Mouse (Mus musculus) right cerebral cortex, postnatal 4 days (tissue): Measurements from ENCODE around the gene Hscb.
"Not testable (repeated sequence)": the region's sequence is repeated elsewhere in the genome, so short reads cannot be mapped to it uniquely, and the experiment has no call there.

Experiments used
- DNase-seq: peaks from one replicate; pipeline ENCODE4 v3.0.0-alpha.2; 2022

Gene Hscb

DNA sequence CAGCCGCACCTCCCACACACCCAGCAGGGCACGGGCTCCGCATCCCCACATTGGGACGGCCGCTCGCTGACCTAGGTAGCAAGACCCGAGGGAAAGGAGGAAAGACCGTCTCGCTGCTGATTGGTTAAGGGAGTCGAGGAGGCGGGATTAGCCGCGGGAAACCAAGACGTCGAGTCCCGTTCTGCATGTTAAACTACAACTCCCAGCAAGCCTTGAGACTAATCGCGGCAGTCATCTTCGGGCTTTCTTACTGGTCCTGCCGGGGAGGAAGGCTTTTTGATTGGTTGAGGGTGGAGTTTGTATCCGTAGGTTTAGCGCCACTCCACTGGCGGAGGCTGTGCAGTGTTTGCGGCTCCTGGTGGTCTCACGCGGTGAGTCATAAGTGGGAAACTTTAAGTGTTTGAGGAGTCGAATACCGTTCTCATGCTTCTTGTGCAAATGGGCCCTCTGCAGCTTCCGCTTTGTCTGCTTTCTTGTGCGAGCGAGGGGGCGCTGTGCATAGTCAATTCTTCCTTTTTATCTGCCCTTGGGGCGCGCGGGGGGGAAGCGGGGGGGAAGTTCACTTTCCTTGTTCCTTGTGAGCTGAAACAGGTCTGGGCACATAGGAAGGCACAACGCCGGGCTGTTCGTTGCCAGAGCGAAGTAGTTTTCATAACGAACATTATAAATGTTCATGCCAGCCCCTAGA, at the start of gene Hscb, which contains the start of gene Chek2:
TSS of gene Hscb (minus strand) at position 100 of the 688 bp plus-strand sequence.
TSS of gene Chek2 (plus strand) at position 302 of the 688 bp plus-strand sequence.
- DNase-seq: peak; percentile 92

DNA sequence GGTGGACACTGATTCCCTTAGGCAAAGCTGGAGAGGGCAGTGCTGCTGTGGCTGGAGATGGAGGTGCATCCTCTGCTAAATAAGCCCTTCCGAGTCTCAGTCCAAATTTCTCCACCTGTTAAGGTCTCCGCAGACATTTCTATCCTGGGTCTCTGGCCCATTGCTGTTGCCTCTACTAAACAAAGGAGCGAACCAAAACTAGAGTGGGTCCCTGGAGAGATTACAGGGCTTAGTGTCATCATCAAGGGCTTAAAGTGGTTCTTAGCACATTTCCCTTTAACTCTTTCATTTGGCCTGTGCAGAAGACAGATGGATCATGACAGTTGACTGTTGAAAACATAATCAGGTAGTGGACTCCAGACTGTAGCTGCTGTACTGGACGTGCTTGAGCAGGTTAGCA, 49.0 kb upstream of the Hscb start:
- no peak for DNase-seq

DNA sequence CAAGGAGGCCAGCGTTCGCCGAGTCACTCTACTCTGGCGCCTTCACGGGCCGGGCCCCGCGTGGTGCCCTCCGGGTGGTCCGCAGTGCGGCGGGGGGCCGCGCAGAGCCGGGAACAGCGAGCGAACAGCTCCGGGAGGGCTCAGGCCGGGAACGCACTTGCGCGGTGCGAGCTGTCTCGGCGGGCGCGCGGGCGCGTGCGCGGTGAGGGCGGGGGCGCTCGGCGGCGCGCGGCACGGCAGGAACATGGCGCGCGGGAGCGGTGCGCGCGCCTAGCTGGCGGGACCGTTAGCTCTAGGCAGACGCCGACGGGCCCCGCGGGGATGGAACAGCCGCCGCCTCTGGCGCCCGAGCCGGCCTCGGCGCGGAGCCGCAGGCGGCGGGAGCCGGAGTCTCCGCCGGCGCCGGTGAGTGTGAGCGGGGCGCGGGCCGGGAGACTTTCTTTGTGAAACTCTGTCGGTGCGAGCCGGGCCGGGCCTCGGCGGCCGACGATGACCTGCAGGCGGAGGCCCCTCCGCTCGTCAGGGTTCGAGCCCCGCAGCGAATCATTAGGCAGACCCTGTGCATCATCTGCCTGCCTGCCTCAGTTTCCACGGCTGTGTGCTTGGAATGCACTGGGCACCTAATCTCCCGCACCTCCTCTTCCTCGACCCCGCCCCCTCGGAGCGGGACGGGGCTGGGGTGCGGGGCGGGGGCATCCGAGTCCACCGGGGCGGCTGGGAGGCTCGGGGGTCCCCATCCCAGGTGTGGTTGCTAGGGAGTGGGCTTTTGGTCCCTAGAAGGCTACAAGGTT, 40.2 kb upstream of the Hscb start, which contains the start of gene Ttc28:
TSS of gene Ttc28 (plus strand) at position 220 of the 791 bp plus-strand sequence.
- peak; percentile 96 for DNase-seq

DNA sequence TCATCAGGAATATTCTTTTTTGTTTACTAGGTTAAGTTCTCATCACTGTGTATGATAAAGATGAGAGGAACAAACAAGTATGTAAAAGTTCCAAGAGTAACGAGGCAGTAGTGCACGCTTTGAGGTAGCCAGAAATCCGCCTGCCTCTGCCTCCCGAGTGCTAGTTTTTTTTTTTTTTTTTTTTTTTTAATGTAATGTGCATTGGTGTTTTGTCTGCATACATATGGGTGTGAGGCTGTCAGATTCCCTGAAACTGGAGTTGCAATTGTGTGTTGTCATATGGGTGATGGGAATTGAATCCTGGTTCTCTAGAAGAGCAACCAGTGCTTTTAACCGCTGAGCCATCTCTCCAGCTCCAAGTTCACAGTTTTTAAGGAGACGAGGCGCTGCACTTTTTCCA, 39.5 kb upstream of the Hscb start:
- no peak for DNase-seq

DNA sequence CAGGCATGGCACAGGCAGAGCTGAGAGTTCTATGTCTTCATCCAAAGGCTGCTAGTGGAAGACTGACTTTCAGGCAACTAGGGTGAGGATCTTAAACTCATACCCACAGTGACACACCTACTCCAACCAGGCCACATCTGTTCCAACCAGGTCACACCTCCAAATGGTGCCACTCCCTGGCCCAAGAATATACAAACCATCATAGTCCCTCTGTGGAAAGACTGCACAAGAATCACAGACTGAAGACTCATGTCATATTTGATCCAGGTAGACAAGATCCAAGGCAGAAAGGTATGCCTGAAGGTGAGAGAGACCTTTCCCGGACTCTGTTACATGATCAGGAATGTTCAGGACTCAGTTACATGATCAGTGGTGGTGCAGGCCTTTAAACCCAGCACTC, 38.9 kb upstream of the Hscb start:
- not testable (repeated sequence) for DNase-seq

DNA sequence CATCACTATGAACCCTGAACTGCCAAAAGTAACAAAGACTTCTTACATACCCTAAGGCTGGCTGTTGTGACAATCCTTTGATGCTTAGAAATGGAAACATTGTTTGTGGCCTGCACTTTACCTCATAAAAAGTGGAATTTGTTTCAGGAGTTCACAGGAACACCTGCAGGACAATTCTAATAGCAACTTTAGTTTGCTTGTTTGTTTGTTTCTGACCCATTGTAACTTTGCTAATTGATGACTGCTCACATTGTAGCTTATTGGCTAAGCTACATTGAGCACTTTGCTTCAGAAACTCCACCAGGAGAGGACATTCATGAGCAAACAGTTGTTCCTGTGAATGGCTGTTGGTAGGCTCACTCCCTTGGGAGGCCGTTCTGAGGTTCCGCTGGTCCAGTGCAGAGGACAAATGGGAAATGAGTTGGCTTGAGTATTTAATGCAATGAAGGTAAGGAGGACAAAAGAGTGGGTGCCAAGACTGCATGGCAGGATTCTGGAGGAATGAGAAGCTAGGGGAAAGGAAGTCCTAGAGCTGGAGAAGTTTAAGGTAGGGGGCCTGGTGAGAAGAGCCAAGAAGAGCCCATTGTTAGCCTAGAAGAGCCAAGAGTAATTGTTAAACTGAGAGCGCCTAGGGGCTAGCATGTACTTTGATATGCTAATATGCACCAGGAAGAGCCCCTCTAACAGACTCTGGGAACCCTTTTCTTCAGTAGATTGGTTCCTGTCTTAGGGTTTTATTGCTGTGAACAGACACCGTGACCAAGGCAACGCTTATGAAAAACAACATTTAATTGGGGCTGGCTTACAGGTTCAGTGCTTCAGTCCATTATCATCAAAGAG, 38.3 kb upstream of the Hscb start:
- no peak for DNase-seq

DNA sequence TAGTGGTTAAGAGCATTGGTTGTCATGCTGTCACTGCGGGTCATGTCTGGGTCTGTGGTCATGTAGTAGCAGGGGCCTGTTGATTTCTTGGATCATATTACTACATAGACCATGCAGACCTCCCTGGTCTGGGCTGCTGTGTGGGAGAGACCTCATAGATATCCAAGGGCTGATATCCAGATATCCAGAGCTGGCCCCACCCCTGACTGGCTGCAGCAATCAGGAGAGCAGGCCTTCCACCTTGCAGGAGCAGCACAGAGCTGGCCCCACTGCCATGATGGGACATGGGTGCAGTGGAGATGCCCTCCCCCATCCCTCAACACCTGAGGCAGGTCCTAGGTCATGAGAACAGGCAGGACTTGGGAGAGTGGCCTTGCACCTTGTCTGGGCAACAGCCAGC, 35.7 kb upstream of the Hscb start:
- DNase-seq: no peak

DNA sequence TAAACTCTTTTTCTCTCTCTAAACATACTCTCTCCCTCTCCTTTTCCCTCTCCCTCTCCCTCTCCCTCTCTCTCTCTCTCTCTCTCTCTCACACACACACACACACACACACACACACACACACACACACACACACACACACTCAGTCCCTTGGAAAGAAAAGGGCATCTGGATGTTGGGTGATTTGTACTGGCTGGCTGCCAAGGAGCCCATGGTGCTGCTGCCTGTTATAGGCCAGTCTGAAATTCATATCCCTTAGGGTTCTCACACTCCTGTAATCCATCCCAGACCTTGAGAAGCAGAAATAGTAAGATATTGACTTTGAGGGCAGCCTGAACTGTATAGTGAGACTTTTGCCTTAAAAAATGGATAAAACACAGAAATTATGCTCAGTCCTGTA, 35.1 kb upstream of the Hscb start:
- DNase-seq: peak; percentile 44

DNA sequence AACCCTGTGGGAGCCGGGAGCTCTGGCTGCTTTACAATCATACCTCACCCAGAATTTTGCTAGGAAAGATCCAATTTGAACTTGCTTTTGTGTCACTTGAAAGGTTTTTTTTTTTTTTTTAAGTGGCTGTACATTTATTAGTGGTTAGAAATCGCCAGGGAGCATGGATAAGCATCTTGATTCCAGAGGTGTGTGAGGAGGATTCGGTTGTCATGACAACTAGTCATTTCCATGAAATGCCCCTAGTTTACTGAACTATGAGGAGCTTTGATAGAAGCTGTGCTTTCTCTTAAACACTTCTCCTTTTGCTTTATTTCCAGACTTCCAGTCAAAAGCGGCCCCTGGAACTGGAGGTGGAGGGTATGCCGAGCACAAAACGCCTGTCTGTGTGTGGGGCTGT, 33.6 kb upstream of the Hscb start:
- no peak for DNase-seq

DNA sequence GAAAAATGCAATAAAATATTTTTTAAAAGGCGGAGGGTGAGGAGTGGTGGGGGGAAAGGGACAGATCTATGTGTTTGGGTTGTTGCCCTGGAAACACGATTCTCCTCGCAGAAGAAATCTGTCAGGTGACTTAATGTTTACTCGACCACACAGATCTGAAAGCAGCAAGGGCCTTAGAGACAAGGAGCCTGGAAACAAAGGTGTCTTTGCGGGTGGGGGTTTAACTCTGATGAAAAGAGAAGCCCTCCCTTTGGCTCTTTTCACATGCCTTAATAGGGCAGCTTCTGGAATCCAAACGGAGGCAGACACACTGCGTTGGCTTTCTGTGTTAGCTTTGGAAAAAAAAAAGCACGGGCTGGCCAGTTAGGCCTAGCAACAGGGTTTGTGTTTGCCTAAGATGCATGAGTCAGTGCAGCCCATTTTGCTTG, 29.7 kb upstream of the Hscb start:
- DNase-seq: no peak

DNA sequence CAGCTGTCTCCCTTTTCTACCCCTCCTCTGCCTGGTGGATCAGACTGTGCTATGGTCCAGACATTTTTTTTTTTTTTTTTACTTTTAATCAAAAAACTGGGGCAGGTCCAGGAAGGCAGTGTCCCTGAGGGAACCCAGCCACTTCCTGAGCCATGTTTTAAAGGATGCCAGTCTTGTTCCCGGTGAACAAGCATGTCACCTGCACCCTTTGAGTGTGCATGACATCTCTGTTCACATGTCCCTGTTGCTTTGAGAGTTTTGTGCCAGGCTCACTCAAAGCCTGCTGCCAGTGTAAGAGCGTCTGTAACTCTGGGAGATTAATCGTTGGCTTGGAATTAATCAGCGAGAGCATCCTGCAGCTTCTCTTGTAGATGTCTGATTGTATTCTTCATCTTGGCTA, 28.9 kb upstream of the Hscb start:
- DNase-seq: no peak

DNA sequence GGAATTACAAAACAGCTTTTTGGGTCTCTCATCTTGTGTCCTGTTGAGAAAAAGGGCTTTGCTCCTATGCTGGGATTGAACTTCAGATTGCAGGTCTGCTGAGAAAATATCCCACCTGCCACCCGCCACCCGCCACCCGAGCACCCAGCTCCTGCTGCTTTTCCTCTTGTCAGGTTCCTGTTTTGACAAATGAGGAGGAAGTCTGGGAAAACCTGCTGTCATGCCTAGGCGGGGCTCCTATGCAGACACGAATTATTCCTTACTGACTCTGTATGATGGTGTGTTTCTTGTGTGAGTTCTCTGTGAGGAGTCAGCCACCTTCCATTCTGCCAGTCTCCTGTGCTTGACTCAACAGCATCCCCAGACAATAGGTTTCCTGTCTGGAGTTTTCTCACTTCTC, 20.9 kb upstream of the Hscb start:
- no peak for DNase-seq

DNA sequence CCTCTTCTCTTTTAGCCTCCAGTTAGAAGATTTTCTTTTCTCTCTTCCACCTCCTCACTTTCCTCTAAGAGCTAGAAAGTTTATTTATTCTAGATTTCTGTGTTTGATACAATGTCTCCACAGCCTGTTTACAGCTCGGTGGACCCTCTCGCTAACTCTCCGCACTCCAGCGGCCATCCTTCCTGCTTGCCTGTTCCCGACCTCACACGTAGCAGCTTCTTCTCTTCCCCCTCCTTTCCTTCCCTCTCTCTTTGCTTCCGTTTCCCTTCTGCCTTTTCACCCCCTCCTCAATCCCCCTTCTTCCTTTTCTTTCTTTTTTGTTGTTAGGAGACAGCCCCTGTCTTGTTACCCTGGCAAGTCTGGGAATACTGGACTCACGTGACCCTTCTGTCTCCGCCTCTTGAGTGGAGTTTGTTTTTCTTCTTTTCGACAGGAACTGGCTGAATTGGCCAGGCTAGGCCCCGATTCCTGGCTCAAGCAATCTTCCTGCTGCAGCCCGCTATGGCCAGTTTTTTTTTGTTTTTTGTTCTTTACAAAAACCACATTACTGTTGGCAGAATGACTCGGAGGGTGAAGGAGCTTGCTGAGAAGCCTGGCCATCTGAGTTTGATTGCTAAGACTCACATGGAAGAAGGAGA, 19.6 kb upstream of the Hscb start:
- no peak for DNase-seq

DNA sequence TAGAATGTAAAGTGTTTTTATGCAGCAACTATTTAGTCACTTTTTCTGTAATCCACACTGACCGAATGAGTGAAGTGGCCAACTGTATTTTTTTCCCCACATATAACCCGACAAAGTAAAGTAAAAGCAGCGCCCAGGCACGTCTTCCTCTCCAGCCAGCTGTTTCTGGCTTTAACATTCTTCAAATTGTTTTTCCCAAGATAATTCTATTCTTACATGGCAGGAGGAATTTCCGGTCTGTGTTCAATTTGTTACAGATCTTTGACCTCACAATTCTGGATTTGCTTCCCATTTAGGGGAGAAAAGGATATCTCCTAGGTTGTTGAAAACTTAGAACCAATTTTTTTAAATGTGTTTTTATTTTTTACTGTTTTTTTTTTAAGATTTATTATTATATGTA, 17.5 kb upstream of the Hscb start:
- DNase-seq: no peak

DNA sequence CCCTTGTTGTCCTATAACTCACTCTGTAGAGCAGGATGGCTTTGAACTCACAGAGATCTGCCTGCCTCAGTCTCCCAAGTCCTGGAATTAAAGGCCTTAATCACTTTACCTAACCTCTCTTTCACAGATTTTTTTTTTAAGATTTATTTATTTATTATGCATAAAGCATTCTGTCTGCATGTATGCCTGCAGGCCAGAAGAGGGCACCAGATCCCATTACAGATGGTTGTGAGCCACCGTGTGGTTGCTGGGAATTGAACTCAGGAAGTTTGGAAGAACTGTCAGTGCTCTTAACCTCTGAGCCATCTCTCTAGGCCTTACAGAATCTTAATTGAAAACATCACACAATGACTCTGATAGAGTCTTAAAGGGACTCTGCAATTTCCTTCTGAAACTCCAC, 13.4 kb upstream of the Hscb start:
- DNase-seq: no peak

DNA sequence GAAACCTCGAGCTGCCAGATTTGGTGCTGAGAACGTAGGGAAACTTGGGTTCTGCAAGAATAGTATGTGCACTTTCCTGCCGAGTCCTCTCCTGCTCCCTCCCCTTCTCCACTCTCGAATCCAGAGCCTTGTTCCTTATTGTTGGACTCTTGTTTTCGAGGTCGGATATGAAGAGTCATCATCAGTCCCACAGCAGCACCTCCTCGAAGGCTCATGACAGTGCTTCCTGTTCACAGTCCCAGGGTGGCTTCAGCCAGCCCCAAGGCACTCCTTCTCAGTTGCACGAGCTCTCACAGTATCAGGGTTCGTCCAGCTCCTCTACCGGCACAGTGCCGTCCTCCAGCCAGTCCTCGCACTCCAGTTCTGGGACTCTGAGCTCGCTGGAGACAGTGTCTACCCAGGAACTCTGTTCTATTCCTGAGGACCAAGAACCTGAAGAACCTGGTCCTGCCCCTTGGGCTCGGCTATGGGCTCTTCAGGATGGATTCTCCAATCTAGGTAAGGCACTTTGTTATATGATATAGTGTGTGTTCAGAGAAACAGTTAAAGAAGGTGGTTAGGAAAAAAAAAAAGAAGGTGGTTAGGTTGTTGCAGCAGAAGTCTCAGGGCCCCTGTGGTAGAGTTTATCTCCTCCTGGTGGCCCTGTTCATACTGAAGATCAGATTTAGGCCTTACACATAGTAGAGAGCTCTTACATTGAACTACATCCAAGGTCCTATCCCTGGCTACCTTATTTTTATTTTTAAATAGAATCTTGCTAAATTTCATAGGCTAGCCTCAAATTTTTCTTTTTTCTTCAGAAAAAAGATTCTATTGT, 1.7 kb upstream of the Hscb start:
- no peak for DNase-seq

DNA sequence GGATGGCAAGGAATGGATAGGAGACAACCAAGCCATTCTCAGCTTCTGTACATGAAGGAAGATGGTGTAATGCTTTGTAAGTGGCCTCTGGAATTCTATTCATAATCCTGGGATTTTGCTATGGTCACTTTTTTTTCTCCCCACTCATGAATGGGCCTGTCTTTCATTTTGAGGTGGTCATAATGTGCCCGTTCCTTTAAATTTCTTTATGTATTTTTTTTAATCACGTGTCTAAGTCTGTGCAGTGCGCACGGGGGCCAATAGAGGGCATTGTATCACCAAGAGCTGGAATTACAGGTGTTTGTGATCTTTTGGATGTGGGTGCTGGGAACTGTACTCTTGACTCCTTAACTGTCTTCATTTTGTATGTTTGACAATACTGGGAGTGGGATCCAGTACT, 888 bp upstream of the Hscb start:
- DNase-seq: peak; percentile 29

DNA sequence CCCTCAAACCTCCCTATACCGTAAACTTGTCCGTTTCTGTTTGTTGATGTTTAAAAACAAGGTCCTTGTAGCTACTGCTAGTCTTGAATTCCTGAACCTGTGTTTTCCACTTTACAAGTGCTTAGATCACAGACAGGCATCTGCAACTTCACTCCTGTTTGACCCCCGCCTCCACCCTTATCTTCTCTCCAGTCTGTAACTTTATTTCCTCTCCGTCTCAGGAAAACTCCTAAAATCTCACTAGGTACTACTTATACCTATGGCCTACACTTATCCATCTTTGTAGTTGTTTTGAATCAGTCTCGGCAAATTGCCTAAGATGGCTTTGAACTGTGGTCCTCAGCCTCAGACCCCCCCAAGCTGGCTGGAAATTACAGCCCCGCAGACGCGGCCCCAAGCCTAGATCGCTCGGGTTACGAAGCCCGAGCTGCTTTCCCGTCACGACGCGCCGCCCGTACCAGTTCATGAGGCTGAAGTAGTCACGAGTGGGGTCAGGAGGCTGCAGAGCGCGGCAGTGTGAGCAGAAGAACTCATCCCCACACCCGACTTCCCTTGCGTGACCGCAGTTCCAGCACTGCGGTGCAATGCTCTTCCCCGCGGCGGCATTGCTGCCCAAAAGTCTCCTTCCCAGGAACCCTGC, 419 bp downstream of the Hscb start:
- DNase-seq: no peak

DNA sequence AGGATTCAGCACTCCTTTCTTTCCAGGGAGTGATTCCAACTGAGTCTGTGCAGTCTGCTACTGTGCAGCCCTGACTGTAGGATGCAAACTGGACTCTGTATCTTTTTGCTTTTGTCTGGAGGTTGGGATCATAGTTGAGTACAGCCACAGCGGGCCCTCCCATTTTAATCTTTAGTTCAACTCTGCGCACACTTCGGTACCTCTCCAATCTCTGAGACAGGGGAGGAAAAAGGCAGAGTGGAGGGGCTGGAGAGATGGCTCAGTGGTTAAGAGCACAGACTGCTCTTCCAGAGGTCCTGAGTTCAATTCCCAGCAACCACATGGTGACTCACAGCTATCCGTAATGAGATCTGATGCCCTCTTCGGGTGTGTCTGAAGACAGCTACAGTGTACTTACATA, 1.6 kb downstream of the Hscb start:
- not testable (repeated sequence) for DNase-seq

DNA sequence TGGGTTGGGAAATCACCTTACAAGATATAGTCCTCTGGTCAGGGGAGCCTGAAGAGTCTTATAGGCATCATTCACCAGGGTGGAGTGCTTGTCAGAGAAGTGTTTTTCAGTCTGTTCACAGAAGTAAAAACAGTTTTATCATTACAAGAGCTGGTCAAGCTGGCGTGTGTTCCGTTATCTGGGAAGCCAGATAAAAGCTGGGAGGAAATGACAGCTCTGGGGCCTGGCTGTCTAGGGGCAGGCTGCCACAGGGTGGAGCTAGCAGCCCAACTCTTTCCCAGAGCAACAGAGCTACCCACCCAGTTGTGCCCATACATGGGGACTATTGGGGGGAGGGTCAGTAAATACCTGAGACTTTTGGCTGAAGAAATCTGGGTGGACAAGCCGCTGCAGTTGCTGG, 3.6 kb downstream of the Hscb start:
- DNase-seq: peak; percentile 59

DNA sequence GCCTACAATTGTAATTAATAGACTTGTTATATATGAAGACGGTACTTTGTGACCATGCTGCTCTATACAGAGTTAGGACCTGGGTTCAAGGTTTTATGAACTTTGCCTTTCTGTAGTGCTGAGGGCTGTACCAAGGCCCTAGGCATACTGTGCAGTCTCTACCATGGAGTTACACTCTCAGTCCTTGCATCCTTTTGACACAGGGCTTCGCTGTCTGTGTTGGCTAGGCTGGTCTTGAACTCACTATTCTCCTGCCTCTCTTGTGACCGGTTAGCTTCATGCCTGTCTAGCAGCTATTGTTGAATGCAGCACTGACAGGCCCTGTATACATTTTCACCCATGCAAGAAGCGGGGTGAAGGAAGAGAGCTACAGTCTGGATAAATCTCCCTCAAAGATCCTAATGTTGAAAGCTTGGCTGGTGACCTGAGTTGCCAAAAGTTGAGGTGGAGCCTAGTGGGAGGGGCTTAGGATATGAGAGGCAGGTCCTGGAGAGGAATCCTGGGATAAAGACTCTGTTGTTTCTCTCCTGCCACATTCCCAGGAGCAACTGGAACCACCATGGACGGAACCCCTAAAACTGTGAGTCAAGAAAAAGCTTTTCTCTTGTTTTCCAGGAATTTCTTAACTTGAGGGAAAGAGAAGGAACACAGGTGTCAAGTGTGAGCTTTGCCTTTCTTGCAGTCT, 8.4 kb downstream of the Hscb start:
- DNase-seq: no peak
